Mouse (Mus musculus): ENCODE measurements around the gene Cenpf. TPM values are rescaled to one million over a fixed set of nuclear protein-coding genes. Genes with fewer than 3 reads are reported as not detected.
"Not testable (repeated sequence)": the region's sequence is repeated elsewhere in the genome, so short reads cannot be mapped to it uniquely, and the experiment has no call there.

Gene Cenpf
- polyA plus RNA-seq, 1 experiment from 2014 or later: 80.6 TPM

- not testable (repeated sequence) for ATAC-seq (replicated peaks; ENCODE audit: low FRiP score); H3K36me3 ChIP-seq; H3K4me2 ChIP-seq; H3K27ac ChIP-seq; H3K9me3 ChIP-seq (replicated peaks); H3K9ac ChIP-seq; H3K4me3 ChIP-seq (replicated peaks); H3K27me3 ChIP-seq
- H3K4me1 ChIP-seq: peaks cover 15% of the 10 kb centered on the region
- 49% methylated on average over 3 of the region's 3 CpGs for WGBS
These were observed 4.6 kb upstream of the Cenpf start for GRCm38 (mm10) chr1:189692442-189692841.

DNA sequence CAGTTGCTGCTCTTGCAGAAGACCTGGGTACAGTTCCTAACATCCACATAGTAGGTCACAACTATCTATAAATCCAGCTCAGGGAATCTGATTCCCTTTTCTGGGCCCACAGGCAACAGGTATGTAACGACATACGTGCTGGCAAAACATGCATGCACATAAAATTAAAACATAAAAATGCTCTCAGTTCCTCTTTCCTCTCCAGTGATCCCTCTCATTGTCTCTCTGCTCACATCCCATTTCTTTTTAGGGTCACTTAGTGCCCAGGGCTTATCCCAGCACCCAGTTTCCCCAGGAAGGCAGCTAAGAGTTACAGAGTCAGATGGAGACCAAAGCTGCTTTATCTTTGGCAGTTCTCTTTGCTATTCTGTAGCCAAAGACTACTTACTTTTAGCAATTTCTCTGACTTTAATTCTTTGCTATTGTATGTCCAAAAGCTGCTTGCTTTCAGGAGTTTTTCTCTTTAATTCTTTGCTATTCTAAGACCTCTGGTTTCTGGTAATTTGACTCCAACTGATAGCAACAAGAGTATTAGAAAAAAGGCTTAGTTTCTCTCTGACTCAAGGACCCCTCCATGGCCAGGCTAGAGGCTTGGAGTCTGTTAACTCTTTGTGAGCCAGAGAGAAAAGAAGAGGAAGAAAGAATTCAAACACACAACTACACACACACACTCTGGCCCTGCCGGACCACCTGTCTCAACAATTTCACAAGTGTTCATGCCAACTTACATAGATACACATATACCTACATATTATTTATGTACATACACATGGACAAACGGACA is 1.4 kb upstream of the Cenpf start:
- Histone ChIP-seq H3K4me2 (peak overlapping the region; percentile 85), H3K9ac (no peak overlapping the region), H3K27me3 (no peaks in the 10 kb centered on the region), H3K4me3 (replicated peaks) (peak overlapping the region; percentile 77), H3K4me1 (peaks cover 31% of the 10 kb centered on the region), H3K27ac (peak overlapping the region; percentile 59), H3K9me3 (replicated peaks) (no peaks in the 10 kb centered on the region), H3K36me3 (peaks cover 11% of the 10 kb centered on the region)
- 31% methylated on average over 4 of the region's 4 CpGs for WGBS
- no peak for ATAC-seq (replicated peaks; ENCODE audit: low FRiP score)

DNA sequence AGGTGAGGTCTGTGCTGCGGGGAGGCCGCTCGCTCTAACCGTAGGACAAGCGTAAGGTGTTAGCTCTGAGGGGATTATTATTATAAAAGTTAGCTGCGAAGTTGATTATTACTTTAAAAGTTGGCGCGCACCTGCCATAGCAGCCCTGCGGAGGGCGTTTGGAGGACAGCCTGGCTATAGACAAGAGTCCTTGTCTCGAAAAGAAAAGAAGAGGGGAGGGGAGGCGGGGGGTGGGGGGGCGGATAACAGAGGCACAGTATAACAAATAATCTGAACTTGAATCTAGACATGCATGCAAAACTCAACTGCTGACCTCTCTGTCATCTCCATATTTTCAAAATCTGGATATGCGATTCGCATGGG is 483 bp upstream of the Cenpf start:
- peak overlapping the region; percentile 41; the same call in 1 of the 2 replicates for H3K27ac ChIP-seq
- no peaks in the 10 kb centered on the region for H3K27me3 ChIP-seq
- H3K9me3 ChIP-seq (replicated peaks): no peaks in the 10 kb centered on the region
- 2% methylated on average over 15 of the region's 15 CpGs for WGBS
- peak; percentile 63 for ATAC-seq (replicated peaks; ENCODE audit: low FRiP score)
- H3K4me1 ChIP-seq: peaks cover 31% of the 10 kb centered on the region
- peak overlapping the region; percentile 45 for H3K9ac ChIP-seq
- H3K4me2 ChIP-seq: peak overlapping the region; percentile 85
- peak overlapping the region; percentile 77 for H3K4me3 ChIP-seq (replicated peaks)
- peaks cover 19% of the 10 kb centered on the region for H3K36me3 ChIP-seq

- H3K4me2 ChIP-seq: peak overlapping the region; percentile 85
- ATAC-seq (replicated peaks; ENCODE audit: low FRiP score): no peak
- peaks cover 40% of the 10 kb centered on the region for H3K36me3 ChIP-seq
- H3K27ac ChIP-seq: no peak overlapping the region
- no peaks in the 10 kb centered on the region for H3K27me3 ChIP-seq
- H3K9ac ChIP-seq: 0 out of 2 replicates have a peak overlapping the region, but pooled peaks have one; percentile 21
- H3K9me3 ChIP-seq (replicated peaks): no peaks in the 10 kb centered on the region
- H3K4me3 ChIP-seq (replicated peaks): peak overlapping the region; percentile 27
- H3K4me1 ChIP-seq: peaks cover 31% of the 10 kb centered on the region
- 81% methylated on average over 6 of the region's 6 CpGs for WGBS
These were observed 1.9 kb downstream of the Cenpf start for GRCm38 (mm10) chr1:189686025-189686424.

- no peak for ATAC-seq (replicated peaks; ENCODE audit: low FRiP score)
- H3K9me3 ChIP-seq (replicated peaks): no peaks in the 10 kb centered on the region
- peaks cover 31% of the 10 kb centered on the region for H3K4me1 ChIP-seq
- no peaks in the 10 kb centered on the region for H3K27me3 ChIP-seq
- H3K9ac ChIP-seq: no peak overlapping the region
- peaks cover 51% of the 10 kb centered on the region for H3K36me3 ChIP-seq
- no peak overlapping the region for H3K27ac ChIP-seq
- 92% methylated on average over 9 of the region's 9 CpGs for WGBS
- no peak overlapping the region for H3K4me3 ChIP-seq (replicated peaks)
- H3K4me2 ChIP-seq: no peak overlapping the region
These were observed 3.0 kb downstream of the Cenpf start for GRCm38 (mm10) chr1:189684786-189685415.

- no peak for ATAC-seq (replicated peaks; ENCODE audit: low FRiP score)
- no peak overlapping the region for H3K9ac ChIP-seq
- H3K27ac ChIP-seq: no peak overlapping the region
- H3K27me3 ChIP-seq: no peaks in the 10 kb centered on the region
- no peak overlapping the region for H3K4me3 ChIP-seq (replicated peaks)
- WGBS: 92% methylated on average over 3 of the region's 3 CpGs
- H3K4me1 ChIP-seq: no peaks in the 10 kb centered on the region
- H3K9me3 ChIP-seq (replicated peaks): no peaks in the 10 kb centered on the region
- peaks cover 86% of the 10 kb centered on the region for H3K36me3 ChIP-seq
- H3K4me2 ChIP-seq: no peak overlapping the region
These were observed 8.3 kb downstream of the Cenpf start for GRCm38 (mm10) chr1:189679555-189679954.

DNA sequence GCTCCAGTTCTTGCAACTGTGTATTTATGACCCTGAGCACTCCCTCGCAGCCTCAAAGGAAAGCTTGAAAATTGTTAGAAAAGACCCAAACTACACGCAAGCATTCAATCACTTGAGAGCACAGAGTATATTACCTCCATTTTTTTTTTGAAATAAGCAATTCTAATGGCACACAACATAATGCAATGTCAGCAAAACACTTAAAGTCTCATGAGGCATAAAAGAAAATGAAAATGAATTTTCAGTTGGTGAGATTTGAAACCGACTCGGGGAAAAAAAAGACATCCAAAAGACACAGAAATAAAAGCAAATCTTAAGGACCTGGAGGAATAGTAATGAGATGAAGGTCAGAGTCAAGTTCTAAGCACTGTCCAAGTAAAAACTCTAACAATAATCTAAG is 11.9 kb downstream of the Cenpf start:
- Histone ChIP-seq H3K4me2 (no peak overlapping the region), H3K4me1 (no peaks in the 10 kb centered on the region), H3K4me3 (replicated peaks) (no peak overlapping the region), H3K27ac (no peak overlapping the region), H3K9me3 (replicated peaks) (no peaks in the 10 kb centered on the region), H3K9ac (no peak overlapping the region), H3K36me3 (peaks cover 88% of the 10 kb centered on the region), H3K27me3 (no peaks in the 10 kb centered on the region)
- no peak for ATAC-seq (replicated peaks; ENCODE audit: low FRiP score)
- WGBS: 89% methylated on average over 4 of the region's 4 CpGs

DNA sequence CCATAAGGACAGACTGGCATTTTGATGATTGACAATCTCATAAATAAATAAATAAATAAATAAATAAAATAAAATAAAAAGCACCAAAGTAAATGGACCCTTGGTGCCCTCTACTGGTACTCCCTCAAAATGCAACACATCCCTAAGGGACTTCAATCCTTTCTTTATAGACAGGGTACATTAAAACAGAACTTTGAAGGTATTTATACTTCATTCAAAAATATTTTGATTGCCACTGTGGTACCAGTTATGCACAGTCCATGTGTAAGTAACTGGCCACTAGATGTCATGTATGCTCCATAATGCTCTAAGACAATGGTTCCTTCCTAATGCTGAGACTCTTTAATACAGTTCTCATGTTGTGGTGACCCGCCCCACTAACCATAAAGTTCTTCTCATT is 12.5 kb downstream of the Cenpf start:
- Histone ChIP-seq H3K9me3 (replicated peaks) (no peaks in the 10 kb centered on the region), H3K27ac (no peak overlapping the region), H3K4me2 (no peak overlapping the region), H3K36me3 (peaks cover 88% of the 10 kb centered on the region), H3K4me3 (replicated peaks) (no peak overlapping the region), H3K9ac (no peak overlapping the region), H3K27me3 (no peaks in the 10 kb centered on the region), H3K4me1 (no peaks in the 10 kb centered on the region)
- ATAC-seq (replicated peaks; ENCODE audit: low FRiP score): no peak
- 84% methylated on average over 1 of the region's 1 CpGs for WGBS

- H3K36me3 ChIP-seq: peaks cover 78% of the 10 kb centered on the region
- 90% methylated on average over 3 of the region's 3 CpGs for WGBS
These were observed 21.9 kb downstream of the Cenpf start for GRCm38 (mm10) chr1:189665966-189666365.

DNA sequence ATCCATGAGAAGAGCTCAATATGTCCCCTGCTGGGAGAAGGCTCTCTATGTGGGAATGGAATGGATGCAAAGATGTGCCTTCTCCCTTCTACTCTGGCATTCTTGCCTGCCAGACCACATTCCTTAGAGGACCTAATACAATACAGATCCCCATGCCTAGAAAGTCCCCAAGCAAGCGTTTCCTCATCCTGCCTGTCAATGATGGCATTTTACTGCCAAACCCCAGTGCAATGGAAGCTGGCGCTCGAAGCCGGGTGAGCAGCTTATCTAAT is 23.1 kb downstream of the Cenpf start:
- Histone ChIP-seq H3K36me3 (peaks cover 74% of the 10 kb centered on the region), H3K4me1 (no peaks in the 10 kb centered on the region), H3K4me2 (no peak overlapping the region), H3K9ac (no peak overlapping the region), H3K27me3 (no peaks in the 10 kb centered on the region), H3K9me3 (replicated peaks) (no peaks in the 10 kb centered on the region), H3K27ac (no peak overlapping the region), H3K4me3 (replicated peaks) (no peak overlapping the region)
- ATAC-seq (replicated peaks; ENCODE audit: low FRiP score): no peak
- 90% methylated on average over 4 of the region's 4 CpGs for WGBS

More at GRCm38 (mm10) chr1:189665966-189666365, 21.9 kb downstream of the Cenpf start:
- Histone ChIP-seq H3K27me3 (no peaks in the 10 kb centered on the region), H3K4me1 (no peaks in the 10 kb centered on the region), H3K9ac (no peak overlapping the region), H3K27ac (no peak overlapping the region), H3K9me3 (replicated peaks) (no peaks in the 10 kb centered on the region), H3K4me2 (no peak overlapping the region), H3K4me3 (replicated peaks) (no peak overlapping the region)
- no peak for ATAC-seq (replicated peaks; ENCODE audit: low FRiP score)

- no peak overlapping the region for H3K9ac ChIP-seq
- H3K4me2 ChIP-seq: no peak overlapping the region
- no peak for ATAC-seq (replicated peaks; ENCODE audit: low FRiP score)
- no peaks in the 10 kb centered on the region for H3K9me3 ChIP-seq (replicated peaks)
- WGBS: 93% methylated on average over 10 of the region's 10 CpGs
- H3K4me1 ChIP-seq: no peaks in the 10 kb centered on the region
- no peaks in the 10 kb centered on the region for H3K27me3 ChIP-seq
- H3K4me3 ChIP-seq (replicated peaks): no peak overlapping the region
- peaks cover 72% of the 10 kb centered on the region for H3K36me3 ChIP-seq
- no peak overlapping the region for H3K27ac ChIP-seq
These were observed 23.6 kb downstream of the Cenpf start for GRCm38 (mm10) chr1:189664061-189664872.

DNA sequence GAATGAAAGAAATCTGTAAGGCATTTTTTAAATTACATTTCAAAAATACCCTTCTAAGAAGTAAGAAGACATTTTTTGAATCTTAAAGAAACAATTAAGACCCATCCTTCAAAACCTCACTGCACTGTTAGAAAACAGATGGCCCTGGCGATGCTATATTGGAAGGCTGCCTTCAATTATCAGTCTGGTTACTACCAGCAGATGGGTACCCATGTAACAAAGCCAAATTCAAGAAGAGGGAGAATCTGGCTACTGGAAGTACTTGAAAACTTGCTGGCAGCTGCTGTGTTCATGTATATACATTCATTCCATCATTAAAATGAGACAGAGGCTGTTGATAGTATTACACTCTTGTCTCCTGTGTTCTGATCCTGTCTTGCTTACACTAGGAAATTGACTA is 24.4 kb downstream of the Cenpf start:
- H3K4me3 ChIP-seq (replicated peaks): no peak overlapping the region
- H3K4me1 ChIP-seq: no peaks in the 10 kb centered on the region
- no peaks in the 10 kb centered on the region for H3K27me3 ChIP-seq
- H3K9me3 ChIP-seq (replicated peaks): no peaks in the 10 kb centered on the region
- no peak for ATAC-seq (replicated peaks; ENCODE audit: low FRiP score)
- no peak overlapping the region for H3K27ac ChIP-seq
- peaks cover 72% of the 10 kb centered on the region for H3K36me3 ChIP-seq
- H3K9ac ChIP-seq: no peak overlapping the region
- H3K4me2 ChIP-seq: no peak overlapping the region
- 91% methylated on average over 1 of the region's 1 CpGs for WGBS
